Mouse (Mus musculus): Measurements from ENCODE around the gene Zbtb8os.

GRCm38 (mm10) chr4:129371391-129371790 lies 35.9 kb downstream of the Zbtb8os start:
- TF ChIP-seq CTCF (IDR thresholded peaks at IDR 0.05; ENCODE audit: control insufficient read depth, insufficient read depth, insufficient replicate concordance, low read depth, low read length), result no peak
- TF ChIP-seq POLR2A (IDR thresholded peaks at IDR 0.05; ENCODE audit: control insufficient read depth, low read depth, low read length), result no peak
